Comparison of ENCODE assay signal across 8 mouse cellular contexts in the genomic region with DNA sequence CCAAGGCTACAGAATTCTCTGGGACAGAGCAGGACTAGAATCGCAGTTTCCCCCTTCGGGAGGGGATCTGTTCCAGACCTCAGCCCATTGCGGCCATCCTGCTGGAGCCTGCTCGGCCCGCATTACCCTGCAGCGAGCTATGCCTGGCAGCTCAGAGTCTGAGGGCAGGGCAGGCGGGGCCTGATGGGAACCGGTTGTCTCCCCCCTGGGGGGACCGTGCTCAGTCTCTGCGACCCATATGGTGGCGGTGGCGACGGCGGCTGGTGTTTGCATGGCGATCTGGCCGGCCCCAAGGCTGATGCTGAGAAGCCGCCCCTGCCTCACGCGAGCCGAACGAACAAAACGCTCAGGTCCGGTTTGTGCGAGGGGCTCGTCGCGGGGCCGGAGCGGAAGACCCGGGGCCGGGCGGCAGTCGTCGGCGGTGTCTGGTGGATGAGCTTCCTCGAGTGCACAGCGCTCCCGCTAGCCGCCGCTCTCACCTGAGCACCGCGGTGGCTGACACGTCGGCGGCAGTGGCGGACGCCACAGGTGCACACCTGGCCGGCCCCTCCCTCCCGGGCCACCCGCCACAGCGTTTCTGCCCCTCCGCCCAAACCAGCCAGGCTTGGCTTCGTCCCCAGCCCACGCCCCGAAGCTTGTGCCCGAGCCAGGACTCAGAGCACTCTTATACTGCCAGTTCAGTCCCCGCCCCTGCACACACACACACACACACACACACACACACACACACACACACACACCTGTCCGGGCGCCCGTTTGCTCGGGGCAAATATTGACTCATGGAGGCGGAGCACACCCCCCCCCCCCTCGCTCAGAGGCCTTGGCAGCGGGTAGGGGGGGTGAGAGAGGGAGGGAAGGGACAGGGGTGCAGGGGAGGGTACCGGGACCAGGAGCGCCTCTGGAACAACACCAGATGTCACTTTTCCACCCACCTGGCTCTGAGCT. TPM values are rescaled to one million over a fixed set of nuclear protein-coding genes. Genes with fewer than 3 reads are reported as not detected.
DNase-seq lines count a peak whose midpoint lies in the region; ATAC-seq and TF ChIP-seq lines count a peak whose summit lies in the region.

No protein-coding gene starts in this region.

- peaks cover 19% of the 10 kb centered on the region for H3K4me1 ChIP-seq in heart, embryonic 15.5 days (replicated peaks)
- H3K4me1 ChIP-seq in heart, adult 2 months (ENCODE audit: control insufficient read depth, insufficient read depth, low read length): no peaks in the 10 kb centered on the region
- H3K4me1 ChIP-seq in forebrain, embryonic 11.5 days (replicated peaks; ENCODE audit: control insufficient read depth, insufficient read depth, low read length): peaks cover 13% of the 10 kb centered on the region; the same call in 1 of the 2 replicates

- no peaks in the 10 kb centered on the region for H3K9me3 ChIP-seq in heart, embryonic 15.5 days (replicated peaks)
- no peaks in the 10 kb centered on the region for H3K9me3 ChIP-seq in forebrain, embryonic 11.5 days (ENCODE audit: control insufficient read depth, low read length)

- H3K4me2 ChIP-seq in heart, embryonic 15.5 days: peak overlapping the region; percentile 59
- peak overlapping the region; percentile 51 for H3K4me2 ChIP-seq in forebrain, embryonic 11.5 days (ENCODE audit: low read depth, low read length, severe bottlenecking)

- H3K36me3 ChIP-seq in heart, embryonic 15.5 days: no peaks in the 10 kb centered on the region
- no peaks in the 10 kb centered on the region for H3K36me3 ChIP-seq in heart, adult 2 months (ENCODE audit: control insufficient read depth, insufficient read depth, low read length)
- no peaks in the 10 kb centered on the region for H3K36me3 ChIP-seq in forebrain, embryonic 11.5 days (ENCODE audit: control insufficient read depth, insufficient read depth, low read length)

- H3K27ac ChIP-seq in heart, embryonic 15.5 days: no peak overlapping the region
- no peak overlapping the region for H3K27ac ChIP-seq in heart, adult 2 months
- H3K27ac ChIP-seq in forebrain, embryonic 11.5 days (ENCODE audit: low read depth, low read length): no peak overlapping the region

- H3K27me3 ChIP-seq in heart, embryonic 15.5 days: peaks cover 99% of the 10 kb centered on the region
- peaks cover 9% of the 10 kb centered on the region for H3K27me3 ChIP-seq in heart, adult 2 months (ENCODE audit: control insufficient read depth, insufficient read depth, low read length)
- peaks cover 70% of the 10 kb centered on the region for H3K27me3 ChIP-seq in forebrain, embryonic 11.5 days (ENCODE audit: control insufficient read depth, insufficient read depth, low read length)

- no peaks in the 10 kb centered on the region for H3K79me2 ChIP-seq in heart, adult 2 months (replicated peaks; ENCODE audit: control insufficient read depth, insufficient read depth, low read length)

- TF ChIP-seq POLR2A in heart, adult 2 months (IDR thresholded peaks at IDR 0.05; ENCODE audit: insufficient read depth, low read depth, low read length): no peak

- DNase-seq in heart, adult 2 months: no peak
- no peak for DNase-seq in forebrain, embryonic 11.5 days (ENCODE audit: low spot score)
- peak; percentile 56 for DNase-seq in kidney, postnatal 10 days
- peak; percentile 85 for DNase-seq in lung, postnatal 36 days
- DNase-seq in left cerebral cortex, postnatal 36 days (ENCODE audit: low spot score in 2 of 2): no peak
- no peak for DNase-seq in heart, postnatal 14 days

- 0 out of 2 replicates have a peak, but pooled peaks have one; percentile 20 for ATAC-seq in heart, embryonic 15.5 days (replicated peaks; ENCODE audit: insufficient number of reproducible peaks, insufficient read depth, low FRiP score, low read depth)
- ATAC-seq in forebrain, embryonic 11.5 days (replicated peaks; ENCODE audit: low FRiP score): no peak
- no peak for ATAC-seq in megakaryocyte, adult 5-6 weeks (ENCODE audit: poor library complexity, severe bottlenecking)

- no peak overlapping the region for H3K9ac ChIP-seq in heart, embryonic 15.5 days
- H3K9ac ChIP-seq in heart, adult 2 months (ENCODE audit: low read depth, low read length): no peak overlapping the region
- H3K9ac ChIP-seq in forebrain, embryonic 11.5 days (ENCODE audit: low read length): peak overlapping the region; percentile 17; the same call in 1 of the 2 replicates

- TF ChIP-seq EP300 in heart, adult 2 months (IDR thresholded peaks at IDR 0.05; ENCODE audit: insufficient read depth, low read depth, low read length): no peak

- intact Hi-C loops in heart, adult 2 months (cut with DNase I): no loop called here
- intact Hi-C loops in left cerebral cortex, postnatal 36 days (cut with DNase I): no loop called here
- intact Hi-C loops in heart, postnatal 14 days (cut with DNase I): no loop called here

- TF ChIP-seq CTCF in heart, adult 2 months (IDR thresholded peaks at IDR 0.05): no peak

- peak overlapping the region; percentile 38 for H3K4me3 ChIP-seq in heart, embryonic 15.5 days
- H3K4me3 ChIP-seq in heart, adult 2 months: no peak overlapping the region
- peak overlapping the region; percentile 24 for H3K4me3 ChIP-seq in forebrain, embryonic 11.5 days (ENCODE audit: low read depth, low read length)

- 1% methylated on average over 66 of the region's 66 CpGs for WGBS in heart, embryonic 15.5 days
- 3% methylated on average over 66 of the region's 66 CpGs for WGBS in heart, adult 2 months
- under 1% methylated on average over 61 of the region's 66 CpGs for WGBS in forebrain, embryonic 11.5 days

RNA-seq across cellular contexts. Expression of a gene that starts 7.7 kb away (rescaled TPM):
- not detected in 2 replicates for polyA plus RNA-seq in heart, embryonic 15.5 days (2015; fragmentation: Nextera tagmentation; extraction: Ambion mirVana)
- not detected for total RNA-seq in heart, adult 2 months (2021)
- polyA plus RNA-seq in heart, adult 2 months (2012; rRNA removed): 0.16 TPM in 1 of 2 replicates, not detected in the other
- not detected in 2 replicates for polyA plus RNA-seq in forebrain, embryonic 11.5 days (2014; fragmentation: Nextera tagmentation; extraction: Ambion mirVana)
- total RNA-seq in megakaryocyte, adult 5-6 weeks (2015): not detected in 2 replicates
- total RNA-seq in megakaryocyte, adult 5-6 weeks (2017): not detected in 2 replicates
- 1 to 10 TPM in 1 of 2 experiments, not detected in 1; 1.2 TPM for total RNA-seq in left cerebral cortex, postnatal 36 days (2021)
- total RNA-seq in heart, postnatal 14 days (2021): not detected

RNA-seq across cellular contexts. Expression of a gene that starts 15.4 kb away (rescaled TPM):
- polyA plus RNA-seq in heart, embryonic 15.5 days (2015; fragmentation: Nextera tagmentation; extraction: Ambion mirVana): 0.37 and 0.68 TPM in 2 replicates
- not detected for total RNA-seq in heart, adult 2 months (2021)
- 0.10 TPM in 1 of 2 replicates, not detected in the other for polyA plus RNA-seq in heart, adult 2 months (2012; rRNA removed)
- polyA plus RNA-seq in forebrain, embryonic 11.5 days (2014; fragmentation: Nextera tagmentation; extraction: Ambion mirVana): not detected in 2 replicates
- not detected in 2 replicates for total RNA-seq in megakaryocyte, adult 5-6 weeks (2015)
- total RNA-seq in megakaryocyte, adult 5-6 weeks (2017): not detected in 2 replicates
- not detected for total RNA-seq in left cerebral cortex, postnatal 36 days (2021)
- total RNA-seq in heart, postnatal 14 days (2021): not detected

RNA-seq across cellular contexts. Expression of a gene that starts 34.8 kb away (rescaled TPM):
- polyA plus RNA-seq in heart, embryonic 15.5 days (2015; fragmentation: Nextera tagmentation; extraction: Ambion mirVana): 0.08 TPM in 1 of 2 replicates, not detected in the other
- not detected for total RNA-seq in heart, adult 2 months (2021)
- 0.03 and 2.3 TPM in 2 replicates for polyA plus RNA-seq in heart, adult 2 months (2012; rRNA removed)
- 0.11 and 0.25 TPM in 2 replicates for polyA plus RNA-seq in forebrain, embryonic 11.5 days (2014; fragmentation: Nextera tagmentation; extraction: Ambion mirVana)
- not detected in 2 replicates for total RNA-seq in megakaryocyte, adult 5-6 weeks (2015)
- total RNA-seq in megakaryocyte, adult 5-6 weeks (2017): not detected in 2 replicates
- 1 to 10 TPM; 1.7 to 2.6 TPM for total RNA-seq in left cerebral cortex, postnatal 36 days (2021)
- total RNA-seq in heart, postnatal 14 days (2021): under 1 TPM in 1 of 2 experiments, not detected in 1; 0.45 TPM

RNA-seq across cellular contexts. Expression of a gene that starts 45.9 kb away (rescaled TPM):
- 0.08 TPM in 1 of 2 replicates, not detected in the other for polyA plus RNA-seq in heart, embryonic 15.5 days (2015; fragmentation: Nextera tagmentation; extraction: Ambion mirVana)
- under 1 TPM in 1 of 2 experiments, not detected in 1; 0.07 TPM for total RNA-seq in heart, adult 2 months (2021)
- polyA plus RNA-seq in heart, adult 2 months (2012; rRNA removed): 0.06 and 0.15 TPM in 2 replicates
- 1.2 and 1.4 TPM in 2 replicates for polyA plus RNA-seq in forebrain, embryonic 11.5 days (2014; fragmentation: Nextera tagmentation; extraction: Ambion mirVana)
- total RNA-seq in megakaryocyte, adult 5-6 weeks (2015): not detected in 2 replicates
- not detected in 2 replicates for total RNA-seq in megakaryocyte, adult 5-6 weeks (2017)
- 100 to 1,000 TPM; 384 to 481 TPM for total RNA-seq in left cerebral cortex, postnatal 36 days (2021)
- total RNA-seq in heart, postnatal 14 days (2021): not detected

RNA-seq across cellular contexts. Expression of a gene that starts 50.9 kb away (rescaled TPM):
- 0.09 and 0.13 TPM in 2 replicates for polyA plus RNA-seq in heart, embryonic 15.5 days (2015; fragmentation: Nextera tagmentation; extraction: Ambion mirVana)
- under 1 TPM; 0.14 to 0.16 TPM for total RNA-seq in heart, adult 2 months (2021)
- 0.04 and 0.23 TPM in 2 replicates for polyA plus RNA-seq in heart, adult 2 months (2012; rRNA removed)
- polyA plus RNA-seq in forebrain, embryonic 11.5 days (2014; fragmentation: Nextera tagmentation; extraction: Ambion mirVana): 0.07 and 0.35 TPM in 2 replicates
- 0.11 TPM in 1 of 2 replicates, not detected in the other for total RNA-seq in megakaryocyte, adult 5-6 weeks (2015)
- total RNA-seq in megakaryocyte, adult 5-6 weeks (2017): not detected in 2 replicates
- total RNA-seq in left cerebral cortex, postnatal 36 days (2021): under 1 TPM; 0.37 to 0.48 TPM
- total RNA-seq in heart, postnatal 14 days (2021): under 1 TPM in 1 of 2 experiments, not detected in 1; 0.12 TPM

Comparison
In these comparisons a context has a peak if more than half of its experiments do, and no peak if none do; other contexts are left out.
1. DNase-seq: peak in kidney, postnatal 10 days (single experiment) and lung, postnatal 36 days (single experiment); none in heart, adult 2 months (0 of 2), forebrain, embryonic 11.5 days (single experiment), left cerebral cortex, postnatal 36 days (0 of 2) and heart, postnatal 14 days (0 of 2).